Mouse (Mus musculus) small intestine, adult 2 months (tissue): ENCODE data around the gene Caskin1. TPM values are rescaled to one million over a fixed set of nuclear protein-coding genes. Genes with fewer than 3 reads are reported as not detected.
A peak's percentile ranks its signal among the peaks of the same experiment; 100 is the strongest.
"Not testable (repeated sequence)": the region's sequence is repeated elsewhere in the genome, so short reads cannot be mapped to it uniquely, and the experiment has no call there.

Experiments
- H3K27ac ChIP-seq: fragments of 200-500 bp; 2 replicates; pipeline ENCODE4 v1.5.1; 2012; ENCODE audit warnings: low read depth, low read length, control low read depth, inconsistent platforms; ENCODE audit not compliant: insufficient read depth
- H3K27me3 ChIP-seq: fragments of 200-500 bp; 2 replicates; pipeline ENCODE4 v1.6.1; 2012; ENCODE audit warnings: mild to moderate bottlenecking, moderate library complexity, low read length, inconsistent platforms; ENCODE audit not compliant: control insufficient read depth, insufficient read depth
- H3K36me3 ChIP-seq: fragments of 200-500 bp; 2 replicates; pipeline ENCODE4 v1.6.1; 2012; ENCODE audit warnings: mild to moderate bottlenecking, low read length, control low read depth, inconsistent platforms; ENCODE audit not compliant: control insufficient read depth, insufficient read depth
- H3K4me1 ChIP-seq: fragments of 200-500 bp; 2 replicates; pipeline ENCODE4 v1.6.1; 2012; ENCODE audit warnings: low read length, inconsistent platforms, mixed read lengths; ENCODE audit not compliant: control insufficient read depth, insufficient read depth, insufficient read length
- H3K4me3 ChIP-seq: fragments of 200-500 bp; 2 replicates; pipeline ENCODE4 v1.5.1; 2012; ENCODE audit warnings: low read depth, mild to moderate bottlenecking, control low read depth, inconsistent platforms, low read length, moderate library complexity
- CTCF ChIP-seq: fragments of 200-500 bp; IDR thresholded peaks from 2 replicates; pipeline ENCODE4 v1.5.1; 2012; ENCODE audit warnings: low read depth, mild to moderate bottlenecking, control low read depth, inconsistent platforms, low read length, moderate library complexity, mixed read lengths; ENCODE audit not compliant: insufficient replicate concordance, insufficient read length; ENCODE audit errors: extremely low read depth
- POLR2A ChIP-seq: fragments of 200-500 bp; IDR thresholded peaks from 2 replicates; pipeline ENCODE4 v1.6.1; 2012; ENCODE audit warnings: low read depth, mild to moderate bottlenecking, control low read depth, inconsistent platforms, low read length, moderate library complexity
- WGBS: fragments of 180-500 bp; shearing (Covaris S2); methylation state at CpG from one replicate; pipeline ENCODE4 v1.1.7; 2018; 5-methylcytosine and 5-hydroxymethylcytosine counted together
- polyA plus RNA-seq: library from polyadenylated mRNA; depleted of rRNA; stranded (reverse); fragments of >200 nt; gene quantifications from 2 replicates; pipeline ENCODE4 v1.2.3, GENCODE M21; 2012

Caskin1 gene
- polyA plus RNA-seq, 1 experiment: 0.77 TPM

GRCm38 (mm10) chr17:24449507-24449906 is 38.9 kb upstream of the Caskin1 start:
- Histone ChIP-seq H3K27ac (no peak overlapping the region), H3K27me3 (no peaks in the 10 kb centered on the region), H3K36me3 (peaks cover 61% of the 10 kb centered on the region), H3K4me1 (0 out of 2 replicates have a peak, but pooled peaks cover 2% of the 10 kb centered on the region), H3K4me3 (no peak overlapping the region)
- TF ChIP-seq POLR2A (no peak), CTCF (no peak)
- 88% methylated on average over 6 of the region's 6 CpGs for WGBS

- WGBS: 74% methylated on average over 6 of the region's 6 CpGs
- Histone ChIP-seq H3K27ac (no peak overlapping the region), H3K4me1 (0 out of 2 replicates have a peak, but pooled peaks cover 2% of the 10 kb centered on the region), H3K36me3 (peaks cover 44% of the 10 kb centered on the region), H3K4me3 (no peak overlapping the region), H3K27me3 (no peaks in the 10 kb centered on the region)
- TF ChIP-seq POLR2A (no peak), CTCF (no peak)
Observed at GRCm38 (mm10) chr17:24451220-24451619, 37.2 kb upstream of the Caskin1 start.

- TF ChIP-seq POLR2A: no peak
- no peak for TF ChIP-seq CTCF
Observed at GRCm38 (mm10) chr17:24453372-24453771, 35.0 kb upstream of the Caskin1 start.

GRCm38 (mm10) chr17:24454218-24454755 is 34.1 kb upstream of the Caskin1 start:
- Histone ChIP-seq H3K36me3 (peaks cover 16% of the 10 kb centered on the region), H3K27me3 (no peaks in the 10 kb centered on the region), H3K4me1 (0 out of 2 replicates have a peak, but pooled peaks cover 2% of the 10 kb centered on the region), H3K4me3 (peak overlapping the region; percentile 89), H3K27ac (peak overlapping the region; percentile 95)
- no peak for TF ChIP-seq POLR2A
- TF ChIP-seq CTCF: no peak
- WGBS: under 1% methylated on average over 14 of the region's 14 CpGs

More at GRCm38 (mm10) chr17:24453372-24453771, 35.0 kb upstream of the Caskin1 start:
- Histone ChIP-seq H3K4me1 (0 out of 2 replicates have a peak, but pooled peaks cover 2% of the 10 kb centered on the region), H3K27ac (no peak overlapping the region), H3K36me3 (peaks cover 25% of the 10 kb centered on the region), H3K4me3 (no peak overlapping the region), H3K27me3 (no peaks in the 10 kb centered on the region)
- WGBS: 29% methylated on average over 2 of the region's 2 CpGs

- no peaks in the 10 kb centered on the region for H3K27me3 ChIP-seq
- under 1% methylated on average over 66 of the region's 67 CpGs for WGBS
- 0 out of 2 replicates have a peak, but pooled peaks cover 2% of the 10 kb centered on the region for H3K4me1 ChIP-seq
- TF ChIP-seq POLR2A (peak; percentile 77), CTCF (no peak)
- peak overlapping the region; percentile 95 for H3K27ac ChIP-seq
- H3K36me3 ChIP-seq: peaks cover 10% of the 10 kb centered on the region
- peak overlapping the region; percentile 89 for H3K4me3 ChIP-seq
Observed at GRCm38 (mm10) chr17:24454756-24455522, 33.5 kb upstream of the Caskin1 start.

- 0 out of 2 replicates have a peak overlapping the region, but pooled peaks have one; percentile 18 for H3K27ac ChIP-seq
- not testable (repeated sequence) for H3K4me1 ChIP-seq, H3K4me3 ChIP-seq, H3K27me3 ChIP-seq, H3K36me3 ChIP-seq
- 41% methylated on average over 10 of the region's 10 CpGs for WGBS
Observed at GRCm38 (mm10) chr17:24455523-24456206, 32.7 kb upstream of the Caskin1 start.

- no peaks in the 10 kb centered on the region for H3K36me3 ChIP-seq
- TF ChIP-seq POLR2A: no peak
- TF ChIP-seq CTCF: no peak
- H3K27me3 ChIP-seq: no peaks in the 10 kb centered on the region
- no peak overlapping the region for H3K27ac ChIP-seq
- 64% methylated on average over 2 of the region's 2 CpGs for WGBS
- no peak overlapping the region for H3K4me3 ChIP-seq
- H3K4me1 ChIP-seq: no peaks in the 10 kb centered on the region
Observed at GRCm38 (mm10) chr17:24461580-24461979, 26.8 kb upstream of the Caskin1 start.
